Mouse (Mus musculus): ENCODE data around the gene Rhod. TPM values are rescaled to one million over a fixed set of nuclear protein-coding genes. Genes with fewer than 3 reads are reported as not detected.

Gene Rhod
- polyA plus RNA-seq, 1 experiment from 2014 or later = 108 TPM

DNA sequence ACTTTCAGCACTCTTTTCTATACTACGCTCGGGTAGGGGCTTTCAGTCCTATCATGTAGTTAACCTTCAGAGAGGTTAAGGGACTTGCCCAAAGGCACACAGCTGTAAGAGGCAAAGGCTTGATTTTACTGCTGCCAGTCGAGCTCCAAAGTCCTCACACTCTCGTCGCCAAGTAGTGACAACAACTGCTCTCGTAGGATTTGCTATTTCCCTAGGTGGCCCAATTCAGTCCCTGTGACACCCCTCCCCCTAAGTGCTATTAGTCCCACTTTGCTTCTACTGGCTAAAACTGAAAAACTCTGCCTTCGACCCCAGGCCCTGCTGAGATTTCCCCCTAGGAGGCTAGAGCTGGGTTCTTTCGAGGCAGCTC lies 456 bp downstream of the Rhod start:
- in situ Hi-C loops (cut with MboI; ENCODE audit: low pct_unique_long_range_greater_than_20kb) = no loop called here
- CTCF ChIA-PET = interaction anchor here (0.9 kb wide), 1 partner anchor 14 kb away, joined by 3 read pairs; no protein-coding TSS in a partner anchor
- POLR2A ChIA-PET = interaction anchor here (1.0 to 3.2 kb wide), 4 partner anchors 13 to 187 kb away, joined by 3 to 8 read pairs (median 5); partner anchors contain the start of gene Rce1
- ATAC-seq = no peak
- no peaks in the 10 kb centered on the region for H3K27me3 ChIP-seq
- TF ChIP-seq CTCF (IDR thresholded peaks at IDR 0.05) = no peak
- DNase-seq (ENCODE audit: low read depth, low spot score) = no peak

DNA sequence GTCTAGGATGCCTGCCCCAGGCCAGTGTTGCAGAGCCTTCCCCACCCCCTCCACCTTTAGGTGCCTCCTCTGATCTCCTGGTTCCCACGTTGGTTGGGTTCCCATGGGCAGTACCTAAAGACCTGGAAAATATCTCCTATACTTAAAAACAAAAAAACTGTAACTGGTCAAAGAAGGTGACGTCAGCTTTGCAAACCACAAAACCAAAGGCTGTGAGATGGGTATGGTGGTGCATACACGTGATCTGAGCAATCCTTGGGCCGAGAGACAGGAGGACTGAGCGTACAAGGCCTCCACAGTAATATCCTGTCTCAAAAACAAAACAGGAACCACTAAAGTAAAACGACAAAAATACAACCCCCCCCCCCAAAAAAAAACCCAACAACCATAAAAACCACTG lies 1.3 kb downstream of the Rhod start:
- DNase-seq (ENCODE audit: low read depth, low spot score) = no peak
- POLR2A ChIA-PET = interaction anchor here (0.6 to 3.2 kb wide), 3 partner anchors 12 to 188 kb away, joined by 4 to 8 read pairs (median 7); partner anchors contain the start of gene Rce1
- CTCF ChIA-PET = interaction anchor here (0.9 kb wide), 1 partner anchor 13 kb away, joined by 3 read pairs; no protein-coding TSS in a partner anchor
- no peaks in the 10 kb centered on the region for H3K27me3 ChIP-seq
- no peak for TF ChIP-seq CTCF (IDR thresholded peaks at IDR 0.05)
- in situ Hi-C loops (cut with MboI; ENCODE audit: low pct_unique_long_range_greater_than_20kb) = no loop called here
- no peak for ATAC-seq

DNA sequence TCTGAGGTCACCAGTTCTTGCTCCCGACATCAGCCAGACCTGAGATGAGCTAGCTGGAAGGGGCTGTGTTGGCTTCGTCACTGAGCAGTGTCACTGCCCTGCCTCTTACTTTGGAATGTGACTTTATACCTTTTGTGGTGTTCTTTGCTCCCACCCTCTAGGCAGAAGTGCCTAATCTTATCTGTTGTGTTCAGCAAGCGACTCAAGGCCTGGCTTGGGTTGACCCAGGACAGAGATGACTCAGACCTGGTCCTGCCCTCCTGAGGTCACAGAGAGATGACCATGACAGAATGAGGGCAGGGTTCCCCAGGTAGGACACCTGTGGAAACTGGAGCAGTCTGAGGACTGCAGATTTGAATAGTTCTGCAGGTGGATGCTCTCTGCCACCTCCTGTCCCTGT lies 3.0 kb downstream of the Rhod start:
- no peaks in the 10 kb centered on the region for H3K27me3 ChIP-seq
- in situ Hi-C loops (cut with MboI; ENCODE audit: low pct_unique_long_range_greater_than_20kb) = no loop called here
- ChIA-PET POLR2A (no interaction called here), CTCF (interaction anchor here (1.5 kb wide), 1 partner anchor 37 kb away, joined by 3 read pairs; no protein-coding TSS in a partner anchor)
- DNase-seq (ENCODE audit: low read depth, low spot score) = no peak
- TF ChIP-seq CTCF (IDR thresholded peaks at IDR 0.05) = no peak
- no peak for ATAC-seq

DNA sequence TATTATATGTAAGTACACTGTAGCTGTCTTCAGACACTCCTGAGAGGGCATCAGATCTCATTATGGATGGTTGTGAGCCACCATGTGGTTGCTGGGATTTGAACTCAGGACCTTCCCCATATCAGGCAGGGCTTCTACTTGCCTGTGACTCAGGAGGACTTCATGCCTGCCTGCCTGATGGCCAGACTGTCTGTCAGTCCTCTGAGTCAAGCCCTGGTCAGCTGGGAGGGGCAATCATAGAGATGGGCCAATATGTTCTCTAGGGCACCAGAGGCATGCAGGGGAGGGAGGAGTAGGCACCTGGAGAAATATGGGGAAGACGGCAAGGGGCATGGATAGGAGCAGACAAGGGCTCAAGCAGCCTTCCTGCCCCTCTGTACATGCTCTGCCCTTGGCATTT lies 4.2 kb downstream of the Rhod start:
- CTCF ChIA-PET = no interaction called here
- H3K27me3 ChIP-seq = no peaks in the 10 kb centered on the region
- POLR2A ChIA-PET = interaction anchor here (1.1 kb wide), 1 partner anchor 15 kb away, joined by 3 read pairs; no protein-coding TSS in a partner anchor
- in situ Hi-C loops (cut with MboI; ENCODE audit: low pct_unique_long_range_greater_than_20kb) = no loop called here
- no peak for ATAC-seq
- DNase-seq (ENCODE audit: low read depth, low spot score) = no peak
- TF ChIP-seq CTCF (IDR thresholded peaks at IDR 0.05) = no peak

DNA sequence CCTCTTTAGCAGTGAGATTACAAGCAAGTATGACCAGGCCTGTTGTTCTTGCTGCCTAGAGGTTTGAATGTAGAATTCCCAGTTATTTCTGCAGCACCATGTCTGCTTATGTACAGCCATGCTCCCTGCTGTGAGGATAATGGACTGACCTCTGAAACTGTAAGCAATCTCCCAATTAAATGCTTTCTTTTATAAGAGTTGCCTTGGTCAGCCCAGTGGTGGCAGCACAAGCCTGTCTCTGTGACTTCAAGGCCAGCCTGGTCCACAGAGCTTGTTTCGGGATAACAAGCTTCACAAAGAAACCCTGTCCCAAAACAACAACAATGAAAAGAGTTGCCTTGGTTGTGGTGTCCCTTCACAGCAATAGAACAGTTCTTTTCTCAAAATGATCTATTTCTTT lies 5.5 kb downstream of the Rhod start:
- H3K27me3 ChIP-seq = no peaks in the 10 kb centered on the region
- ChIA-PET CTCF (interaction anchor here (1.2 to 1.5 kb wide), 3 partner anchors 42 to 49 kb away, joined by 3 to 5 read pairs (median 3); no protein-coding TSS in a partner anchor), POLR2A (interaction anchor here (0.5 to 0.8 kb wide), 3 partner anchors 9 to 63 kb away, joined by 3 read pairs; no protein-coding TSS in a partner anchor)
- no peak for DNase-seq (ENCODE audit: low read depth, low spot score)
- in situ Hi-C loops (cut with MboI; ENCODE audit: low pct_unique_long_range_greater_than_20kb) = no loop called here
- TF ChIP-seq CTCF (IDR thresholded peaks at IDR 0.05) = no peak
- no peak for ATAC-seq

DNA sequence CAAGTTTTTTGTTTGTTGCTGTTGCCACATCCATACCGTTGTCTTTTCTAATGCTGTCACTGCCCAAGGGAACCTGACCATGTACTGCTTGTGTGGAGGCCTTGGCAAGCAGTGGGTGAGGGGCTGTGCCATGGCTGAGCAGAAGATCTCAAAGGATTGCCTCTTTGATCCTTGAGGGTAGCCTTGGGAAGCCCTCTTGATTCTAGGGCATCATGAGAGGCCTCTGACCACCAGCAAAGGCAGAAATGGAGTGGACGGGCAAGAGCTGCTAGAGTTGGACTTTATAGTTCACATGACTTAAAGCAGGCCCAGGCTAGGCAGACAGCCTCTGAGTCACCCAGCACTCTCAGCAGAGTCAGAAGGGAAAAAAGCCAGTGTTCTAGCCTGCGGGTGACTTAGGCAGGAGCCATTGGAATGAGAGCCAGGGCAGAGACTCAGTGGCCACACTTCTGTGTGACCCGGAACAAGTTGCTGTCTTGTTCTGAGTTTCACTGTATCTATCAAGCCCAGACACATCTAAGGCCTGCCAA lies 9.1 kb downstream of the Rhod start:
- in situ Hi-C loops (cut with MboI; ENCODE audit: low pct_unique_long_range_greater_than_20kb) = no loop called here
- TF ChIP-seq CTCF (IDR thresholded peaks at IDR 0.05) = no peak

DNA sequence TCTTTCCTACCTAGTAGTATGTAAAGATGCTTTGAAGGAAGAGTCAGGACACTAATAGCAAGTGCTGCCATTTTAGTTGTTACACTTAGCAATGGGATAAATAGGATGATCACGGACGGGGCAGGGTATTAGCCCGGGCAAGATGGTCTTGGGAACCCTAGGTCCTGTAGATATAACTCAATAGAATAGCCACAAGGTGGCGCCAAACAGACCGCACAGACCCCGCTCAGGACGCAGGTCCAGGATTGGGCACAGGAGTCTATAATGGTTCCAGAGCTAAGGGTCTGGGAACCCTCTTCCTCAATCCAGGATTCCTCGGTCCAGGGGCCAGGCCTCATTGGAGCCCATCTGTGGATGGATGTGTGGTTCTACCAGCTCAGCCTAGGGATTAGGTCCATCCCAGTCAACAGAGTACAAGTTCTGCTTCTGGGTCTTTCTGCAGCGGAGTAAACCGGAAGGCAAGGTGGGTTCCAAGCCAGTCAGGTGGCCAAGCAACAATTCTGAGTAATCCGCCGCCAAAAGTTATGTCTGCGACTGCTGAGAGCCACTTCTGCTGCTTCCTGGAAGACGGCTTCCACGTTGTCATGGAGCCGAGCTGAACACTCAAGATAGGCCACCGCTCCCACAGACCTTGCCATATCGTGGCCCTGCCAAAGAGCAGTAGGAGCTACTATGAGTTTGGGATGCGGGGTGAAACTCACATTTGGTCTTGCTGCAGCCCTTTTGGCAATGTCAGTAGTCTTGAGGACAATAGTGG lies 13.4 kb downstream of the Rhod start:
- ATAC-seq = no peak
- in situ Hi-C loops (cut with MboI; ENCODE audit: low pct_unique_long_range_greater_than_20kb) = no loop called here
- POLR2A ChIA-PET = interaction anchor here (0.9 to 2.1 kb wide), 2 partner anchors 9 to 14 kb away, joined by 3 to 8 read pairs; partner anchors contain the start of gene Rhod
- peak; percentile 67 for TF ChIP-seq CTCF (IDR thresholded peaks at IDR 0.05)
- H3K27me3 ChIP-seq = no peaks in the 10 kb centered on the region
- no peak for DNase-seq (ENCODE audit: low read depth, low spot score)
- CTCF ChIA-PET = interaction anchor here (1.0 to 1.1 kb wide), 3 partner anchors 16 to 157 kb away, joined by 3 read pairs; partner anchors contain the start of gene Ssh3

More for the DNA sequence above, 9.1 kb downstream of the Rhod start:
- no peak for DNase-seq (ENCODE audit: low read depth, low spot score)
- ChIA-PET CTCF (interaction anchor here (1.2 to 3.6 kb wide), 2 partner anchors 11 to 14 kb away, joined by 3 to 11 read pairs; no protein-coding TSS in a partner anchor), POLR2A (no interaction called here)
- no peak for ATAC-seq
- no peaks in the 10 kb centered on the region for H3K27me3 ChIP-seq

DNA sequence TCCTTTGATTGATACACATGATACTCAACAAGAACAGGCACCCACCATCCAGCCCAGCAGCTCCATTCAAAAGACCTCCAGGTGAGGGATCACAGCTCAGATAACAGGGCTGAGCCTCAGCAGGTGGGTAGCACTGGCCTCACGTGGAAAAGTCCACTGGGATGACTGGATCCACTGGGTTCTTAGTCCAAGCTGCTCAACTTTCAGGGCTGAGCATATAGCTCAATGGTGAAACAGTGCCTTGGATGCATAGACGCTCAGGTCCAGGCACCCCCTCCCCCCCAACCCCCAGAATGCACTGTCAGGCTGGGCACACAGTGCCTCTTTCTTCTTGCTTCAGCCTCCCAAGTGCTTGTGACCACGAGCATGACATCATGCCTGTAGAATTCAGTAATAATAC lies 16.2 kb downstream of the Rhod start:
- ChIA-PET POLR2A (interaction anchor here (0.6 to 2.0 kb wide), 2 partner anchors 11 to 17 kb away, joined by 3 to 6 read pairs; partner anchors contain the start of gene Rhod), CTCF (interaction anchor here (1.1 to 2.4 kb wide), 2 partner anchors 9 to 17 kb away, joined by 4 to 7 read pairs; no protein-coding TSS in a partner anchor)
- ATAC-seq (no peak), DNase-seq (ENCODE audit: low read depth, low spot score) (no peak)
- in situ Hi-C loops (cut with MboI; ENCODE audit: low pct_unique_long_range_greater_than_20kb) = no loop called here
- H3K27me3 ChIP-seq = no peaks in the 10 kb centered on the region
- no peak for TF ChIP-seq CTCF (IDR thresholded peaks at IDR 0.05)

DNA sequence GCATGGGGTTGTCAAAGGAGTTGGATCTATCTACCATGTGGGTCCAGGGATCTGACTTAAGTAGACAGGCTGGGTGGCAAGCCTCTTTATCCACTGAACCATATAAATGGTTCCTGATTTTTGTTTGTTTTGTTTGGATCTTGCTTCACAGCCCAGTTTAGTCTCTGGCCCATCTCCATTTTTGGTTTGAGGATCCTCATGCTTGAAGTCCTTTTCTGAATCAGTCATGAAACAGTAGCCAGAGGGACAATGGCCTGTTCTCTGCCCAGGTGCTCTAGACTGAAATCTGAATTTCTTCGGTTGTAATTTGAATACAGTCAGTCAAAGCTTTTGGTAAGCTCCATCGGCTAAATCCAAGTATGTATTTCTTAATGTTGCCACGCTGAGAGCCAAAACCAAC lies 16.7 kb downstream of the Rhod start:
- DNase-seq (ENCODE audit: low read depth, low spot score) (no peak), ATAC-seq (no peak)
- H3K27me3 ChIP-seq = no peaks in the 10 kb centered on the region
- in situ Hi-C loops (cut with MboI; ENCODE audit: low pct_unique_long_range_greater_than_20kb) = no loop called here
- POLR2A ChIA-PET = interaction anchor here (1.4 to 2.0 kb wide), 2 partner anchors 17 to 25 kb away, joined by 3 to 6 read pairs; partner anchors contain the start of genes Kdm2a and Rhod
- TF ChIP-seq CTCF (IDR thresholded peaks at IDR 0.05) = no peak
- CTCF ChIA-PET = interaction anchor here (1.1 to 2.4 kb wide), 2 partner anchors 10 to 18 kb away, joined by 4 to 7 read pairs; no protein-coding TSS in a partner anchor

DNA sequence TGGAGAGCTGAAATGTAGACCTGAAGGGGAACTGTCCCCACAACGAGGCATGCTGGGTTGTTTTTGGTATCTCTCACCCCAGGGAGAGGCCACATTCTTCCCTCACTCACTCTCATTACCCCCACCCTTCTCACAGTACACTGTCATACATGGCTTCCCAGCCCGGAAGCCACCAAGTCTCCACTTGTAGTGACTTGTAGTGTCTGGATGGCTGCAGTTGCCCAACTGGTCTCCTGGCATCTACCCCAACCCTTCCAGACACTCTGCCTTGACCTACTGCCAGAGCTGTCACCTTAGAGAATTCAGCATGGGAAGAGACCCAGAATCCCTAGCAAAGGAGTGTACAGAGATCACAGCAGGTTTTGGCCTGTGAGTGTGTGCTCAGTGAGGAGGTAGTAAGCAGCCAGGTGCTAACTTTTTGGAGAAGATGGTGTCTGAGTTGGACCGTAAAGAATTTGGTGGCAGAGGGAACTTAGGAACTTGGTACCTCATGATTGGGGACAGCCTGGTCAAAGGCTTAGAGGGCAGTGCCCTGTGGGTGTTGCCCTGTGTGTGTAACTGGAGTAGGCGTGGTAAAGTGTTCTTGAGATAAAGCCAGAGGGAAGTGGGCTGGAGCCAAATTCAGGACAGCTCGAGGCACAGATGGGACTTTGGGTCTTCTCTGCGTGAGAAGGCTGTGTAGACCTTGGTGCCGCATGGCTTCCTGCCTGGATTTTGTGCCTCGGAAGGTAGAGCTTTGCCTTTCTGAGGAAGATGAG lies 18.9 kb downstream of the Rhod start:
- POLR2A ChIA-PET = interaction anchor here (1.1 kb wide), 1 partner anchor 14 kb away, joined by 3 read pairs; no protein-coding TSS in a partner anchor
- no peak for ATAC-seq
- no peak for DNase-seq (ENCODE audit: low read depth, low spot score)
- TF ChIP-seq CTCF (IDR thresholded peaks at IDR 0.05) = no peak
- CTCF ChIA-PET = interaction anchor here (4.1 kb wide), 1 partner anchor 20 kb away, joined by 12 read pairs; no protein-coding TSS in a partner anchor
- in situ Hi-C loops (cut with MboI; ENCODE audit: low pct_unique_long_range_greater_than_20kb) = no loop called here
- no peaks in the 10 kb centered on the region for H3K27me3 ChIP-seq
